ENCODE assay signal across 9 mouse cellular contexts in the genomic region with DNA sequence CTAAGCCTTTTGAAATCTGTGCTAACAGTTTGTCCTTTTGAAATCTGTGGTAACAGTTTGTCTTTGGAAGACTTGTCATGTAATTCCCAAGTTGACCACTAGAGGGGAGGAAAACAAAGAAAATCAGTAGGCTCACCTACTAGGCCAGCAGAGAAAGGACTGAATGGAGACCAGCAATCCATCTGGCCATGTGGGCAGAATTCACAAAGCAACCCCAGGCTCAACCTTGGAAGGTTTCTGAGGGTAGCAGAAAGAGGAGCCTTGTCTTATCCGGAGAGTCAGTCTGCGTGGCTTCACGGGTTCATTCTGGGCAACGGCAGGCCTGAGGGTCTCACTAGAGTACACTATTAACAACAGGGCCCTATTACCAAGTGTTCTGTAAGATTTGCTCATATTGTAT.
DNase-seq lines count a peak whose midpoint lies in the region; ATAC-seq and TF ChIP-seq lines count a peak whose summit lies in the region.
"Had no signal": no experiment of that assay in that cellular context is flagged by ENCODE, and none has a peak within 500 bp of the region (broad histone marks: within the 10 kb centered on the region; RNA-seq: fewer than 3 reads in every experiment).

No protein-coding gene starts in this region.

- peak; percentile 70 for TF ChIP-seq CTCF in E14TG2a.4 (conservative IDR thresholded peaks at IDR 0.05; ENCODE audit: low read length)

- H3K9ac ChIP-seq in heart, embryonic 12.5 days = no peak overlapping the region
- no peak overlapping the region for H3K9ac ChIP-seq in limb, embryonic 15.5 days
- H3K9ac ChIP-seq: limb, embryonic 13.5 days had no signal

- peak; percentile 52 for DNase-seq in heart, adult 8-10 months (ENCODE audit: low spot score)
- peak; percentile 27 for DNase-seq in cerebellum, adult 11 months
- peak; percentile 77 for DNase-seq in forelimb bud, embryonic 11.5 days (ENCODE audit: low read depth, low spot score)
- peak; percentile 85 for DNase-seq in retina, embryonic 14.5 days (ENCODE audit: low spot score)
- DNase-seq in urinary bladder, postnatal 10 days (ENCODE audit: low spot score) = no peak

- H3K27ac ChIP-seq in heart, embryonic 12.5 days (ENCODE audit: poor library complexity, severe bottlenecking) = no peak overlapping the region
- H3K27ac ChIP-seq in limb, embryonic 15.5 days = no peak overlapping the region
- H3K27ac ChIP-seq: limb, embryonic 13.5 days had no signal

- no peaks in the 10 kb centered on the region for H3K36me3 ChIP-seq in heart, embryonic 12.5 days
- no peaks in the 10 kb centered on the region for H3K36me3 ChIP-seq in E14TG2a.4 (ENCODE audit: insufficient read depth, low read length)
- H3K36me3 ChIP-seq in limb, embryonic 15.5 days = no peaks in the 10 kb centered on the region
- H3K36me3 ChIP-seq: limb, embryonic 13.5 days had no signal

- ATAC-seq in heart, embryonic 12.5 days (ENCODE audit: insufficient number of reproducible peaks, low FRiP score) = no peak
- 0 out of 2 replicates have a peak, but pooled peaks have one; percentile 44 for ATAC-seq in limb, embryonic 15.5 days (ENCODE audit: insufficient number of reproducible peaks, low FRiP score, low TSS enrichment, low read depth)

- WGBS in heart, embryonic 12.5 days = 82% methylated on average over 4 of the region's 4 CpGs
- 82% methylated on average over 4 of the region's 4 CpGs for WGBS in limb, embryonic 15.5 days

- no peak overlapping the region for H3K4me2 ChIP-seq in heart, embryonic 12.5 days
- H3K4me2 ChIP-seq in limb, embryonic 15.5 days = no peak overlapping the region
- H3K4me2 ChIP-seq: limb, embryonic 13.5 days had no signal

- H3K4me1 ChIP-seq in heart, embryonic 12.5 days (replicated peaks) = no peaks in the 10 kb centered on the region
- no peaks in the 10 kb centered on the region for H3K4me1 ChIP-seq in E14TG2a.4 (replicated peaks; ENCODE audit: low read depth, low read length)
- H3K4me1 ChIP-seq in limb, embryonic 15.5 days = no peaks in the 10 kb centered on the region
- H3K4me1 ChIP-seq: limb, embryonic 13.5 days had no signal

- H3K9me3 ChIP-seq in heart, embryonic 12.5 days (replicated peaks) = no peaks in the 10 kb centered on the region
- no peaks in the 10 kb centered on the region for H3K9me3 ChIP-seq in E14TG2a.4 (ENCODE audit: low read length)
- no peaks in the 10 kb centered on the region for H3K9me3 ChIP-seq in limb, embryonic 15.5 days
- H3K9me3 ChIP-seq: limb, embryonic 13.5 days had no signal

- H3K4me3 ChIP-seq in heart, embryonic 12.5 days = no peak overlapping the region
- H3K4me3 ChIP-seq in E14TG2a.4 (replicated peaks; ENCODE audit: low read length) = no peak overlapping the region
- no peak overlapping the region for H3K4me3 ChIP-seq in limb, embryonic 15.5 days
- H3K4me3 ChIP-seq: limb, embryonic 13.5 days had no signal

- no peaks in the 10 kb centered on the region for H3K27me3 ChIP-seq in heart, embryonic 12.5 days (replicated peaks)
- no peaks in the 10 kb centered on the region for H3K27me3 ChIP-seq in E14TG2a.4 (ENCODE audit: insufficient read depth, low read length)
- H3K27me3 ChIP-seq in limb, embryonic 15.5 days = no peaks in the 10 kb centered on the region
- H3K27me3 ChIP-seq: limb, embryonic 13.5 days had no signal
